Comparison of ENCODE assay signal across 27 mouse cellular contexts in genomic region chr6:64970158-64970557, GRCm38 (mm10).
DNase-seq lines count a peak whose midpoint lies in the region; ATAC-seq and TF ChIP-seq lines count a peak whose summit lies in the region.
"Had no signal": no experiment of that assay in that cellular context is flagged by ENCODE, and none has a peak within 500 bp of the region (broad histone marks: within the 10 kb centered on the region; RNA-seq: fewer than 3 reads in every experiment).

No protein-coding gene starts in this region.

- H3K27me3 ChIP-seq in forebrain, embryonic 16.5 days (replicated peaks; ENCODE audit: control insufficient read depth, insufficient read depth, low read length) = no peaks in the 10 kb centered on the region
- H3K27me3 ChIP-seq in forebrain, embryonic 10.5 days (ENCODE audit: poor library complexity, severe bottlenecking) = no peaks in the 10 kb centered on the region
- no peaks in the 10 kb centered on the region for H3K27me3 ChIP-seq in midbrain, postnatal 0 days (ENCODE audit: insufficient read depth, low read length)
- no peaks in the 10 kb centered on the region for H3K27me3 ChIP-seq in midbrain, embryonic 14.5 days (ENCODE audit: control insufficient read depth, insufficient read depth, low read length)
- H3K27me3 ChIP-seq: embryonic facial prominence, embryonic 13.5 days; heart, embryonic 13.5 days; hindbrain, embryonic 12.5 days; hindbrain, embryonic 15.5 days; intestine, embryonic 15.5 days had no signal

- no peak for TF ChIP-seq CTCF in midbrain, postnatal 0 days (IDR thresholded peaks at IDR 0.05)

- no peaks in the 10 kb centered on the region for H3K4me1 ChIP-seq in forebrain, embryonic 16.5 days (replicated peaks; ENCODE audit: control insufficient read depth, insufficient read depth, low read length)
- H3K4me1 ChIP-seq in forebrain, embryonic 10.5 days = no peaks in the 10 kb centered on the region
- H3K4me1 ChIP-seq in midbrain, postnatal 0 days (ENCODE audit: insufficient read depth, low read length) = no peaks in the 10 kb centered on the region
- no peaks in the 10 kb centered on the region for H3K4me1 ChIP-seq in midbrain, embryonic 14.5 days (ENCODE audit: control insufficient read depth, insufficient read depth, low read length)
- H3K4me1 ChIP-seq: embryonic facial prominence, embryonic 10.5 days; embryonic facial prominence, embryonic 13.5 days; heart, embryonic 10.5 days; hindbrain, embryonic 12.5 days; hindbrain, embryonic 15.5 days; intestine, embryonic 15.5 days had no signal

- H3K36me3 ChIP-seq in forebrain, embryonic 16.5 days (ENCODE audit: control insufficient read depth, insufficient read depth) = no peaks in the 10 kb centered on the region
- H3K36me3 ChIP-seq in forebrain, embryonic 10.5 days (replicated peaks) = no peaks in the 10 kb centered on the region
- no peaks in the 10 kb centered on the region for H3K36me3 ChIP-seq in midbrain, postnatal 0 days (ENCODE audit: insufficient read depth, low read length)
- no peaks in the 10 kb centered on the region for H3K36me3 ChIP-seq in midbrain, embryonic 14.5 days (ENCODE audit: control insufficient read depth, insufficient read depth, low read length)
- H3K36me3 ChIP-seq: embryonic facial prominence, embryonic 10.5 days; embryonic facial prominence, embryonic 13.5 days; heart, embryonic 10.5 days; heart, embryonic 13.5 days; hindbrain, embryonic 12.5 days; hindbrain, embryonic 15.5 days; intestine, embryonic 15.5 days had no signal

- no peak for DNase-seq in forebrain, embryonic 10.5 days (ENCODE audit: extremely low spot score, low spot score)
- peak; percentile 27 for DNase-seq in midbrain, postnatal 0 days (ENCODE audit: low spot score)
- DNase-seq in midbrain, embryonic 14.5 days = no peak
- DNase-seq in natural killer cell, adult 2 months (ENCODE audit: low spot score in 2 of 2) = no peak
- DNase-seq in urinary bladder, postnatal 14 days (ENCODE audit: low spot score) = no peak
- DNase-seq: adrenal gland, adult 2 months; adrenal gland, postnatal 14 days; cerebellum, adult 11-12 months; cerebellum, adult 8-10 months; cerebellum, postnatal 36 days; embryo, embryonic 11 days; gastrocnemius, postnatal 10 days; gastrocnemius, postnatal 36 days; heart, adult 2 months; heart, postnatal 14 days; heart, postnatal 4 days; kidney, adult 11 months had no signal

- H3K4me3 ChIP-seq in forebrain, embryonic 16.5 days (replicated peaks; ENCODE audit: low read length) = no peak overlapping the region
- no peak overlapping the region for H3K4me3 ChIP-seq in forebrain, embryonic 10.5 days
- no peak overlapping the region for H3K4me3 ChIP-seq in midbrain, postnatal 0 days (ENCODE audit: low read depth, low read length)
- no peak overlapping the region for H3K4me3 ChIP-seq in midbrain, embryonic 14.5 days (replicated peaks; ENCODE audit: low read depth, low read length)
- H3K4me3 ChIP-seq: embryonic facial prominence, embryonic 10.5 days; embryonic facial prominence, embryonic 13.5 days; heart, adult 2 months; heart, embryonic 10.5 days; heart, embryonic 13.5 days; hindbrain, embryonic 12.5 days; hindbrain, embryonic 15.5 days; intestine, embryonic 15.5 days had no signal

- 73% methylated on average over 8 of the region's 8 CpGs for WGBS in forebrain, embryonic 16.5 days
- WGBS in forebrain, embryonic 10.5 days = 87% methylated on average over 8 of the region's 8 CpGs
- 87% methylated on average over 8 of the region's 8 CpGs for WGBS in midbrain, postnatal 0 days
- 89% methylated on average over 8 of the region's 8 CpGs for WGBS in midbrain, embryonic 14.5 days

- no peaks in the 10 kb centered on the region for H3K9me3 ChIP-seq in forebrain, embryonic 16.5 days (ENCODE audit: control insufficient read depth, low read length)
- no peaks in the 10 kb centered on the region for H3K9me3 ChIP-seq in forebrain, embryonic 10.5 days
- H3K9me3 ChIP-seq in midbrain, postnatal 0 days (ENCODE audit: low read length) = no peaks in the 10 kb centered on the region
- H3K9me3 ChIP-seq in midbrain, embryonic 14.5 days (ENCODE audit: control insufficient read depth, low read length) = no peaks in the 10 kb centered on the region
- H3K9me3 ChIP-seq: embryonic facial prominence, embryonic 10.5 days; embryonic facial prominence, embryonic 13.5 days; heart, embryonic 10.5 days; heart, embryonic 13.5 days; hindbrain, embryonic 12.5 days; hindbrain, embryonic 15.5 days; intestine, embryonic 15.5 days had no signal

- no peak overlapping the region for H3K4me2 ChIP-seq in forebrain, embryonic 16.5 days (ENCODE audit: low read length)
- H3K4me2 ChIP-seq in midbrain, postnatal 0 days (ENCODE audit: low read depth, low read length, poor library complexity, severe bottlenecking) = no peak overlapping the region
- H3K4me2 ChIP-seq in midbrain, embryonic 14.5 days (ENCODE audit: low read length) = no peak overlapping the region
- H3K4me2 ChIP-seq: embryonic facial prominence, embryonic 13.5 days; heart, embryonic 13.5 days; hindbrain, embryonic 12.5 days; hindbrain, embryonic 15.5 days; intestine, embryonic 15.5 days had no signal

- H3K27ac ChIP-seq in forebrain, embryonic 16.5 days (ENCODE audit: low read length) = no peak overlapping the region
- no peak overlapping the region for H3K27ac ChIP-seq in forebrain, embryonic 10.5 days
- no peak overlapping the region for H3K27ac ChIP-seq in midbrain, postnatal 0 days (ENCODE audit: low read depth, low read length)
- no peak overlapping the region for H3K27ac ChIP-seq in midbrain, embryonic 14.5 days (replicated peaks; ENCODE audit: low read depth, low read length)
- H3K27ac ChIP-seq: embryonic facial prominence, embryonic 10.5 days; embryonic facial prominence, embryonic 13.5 days; heart, adult 2 months; heart, embryonic 10.5 days; heart, embryonic 13.5 days; hindbrain, embryonic 12.5 days; hindbrain, embryonic 15.5 days; intestine, embryonic 15.5 days had no signal

- H3K9ac ChIP-seq in forebrain, embryonic 16.5 days (replicated peaks; ENCODE audit: low read depth, low read length) = no peak overlapping the region
- H3K9ac ChIP-seq in midbrain, postnatal 0 days (replicated peaks; ENCODE audit: low read length, poor library complexity, severe bottlenecking) = no peak overlapping the region
- no peak overlapping the region for H3K9ac ChIP-seq in midbrain, embryonic 14.5 days (replicated peaks; ENCODE audit: low read length)
- H3K9ac ChIP-seq: embryonic facial prominence, embryonic 13.5 days; heart, embryonic 13.5 days; hindbrain, embryonic 12.5 days; hindbrain, embryonic 15.5 days; intestine, embryonic 15.5 days had no signal

- ATAC-seq in forebrain, embryonic 16.5 days = 0 out of 2 replicates have a peak, but pooled peaks have one; percentile 12
- no peak for ATAC-seq in midbrain, postnatal 0 days (ENCODE audit: low FRiP score)
- ATAC-seq in midbrain, embryonic 14.5 days (ENCODE audit: low FRiP score, low TSS enrichment) = no peak
- ATAC-seq in erythroid progenitor cell, adult 5-6 weeks (replicated peaks; ENCODE audit: low FRiP score, poor library complexity, severe bottlenecking) = peak; percentile 54; the same call in 1 of the 2 replicates
- ATAC-seq: CD4-positive, CD25-positive, alpha-beta regulatory T cell, adult 4 months; intestine, embryonic 15.5 days had no signal

Comparison
In these comparisons a context has a peak if more than half of its experiments do, and no peak if none do; other contexts are left out.
1. ATAC-seq: peak in forebrain, embryonic 16.5 days (single experiment) and erythroid progenitor cell, adult 5-6 weeks (single experiment); none in midbrain, postnatal 0 days (single experiment) and midbrain, embryonic 14.5 days (single experiment).